Mouse (Mus musculus) kidney, postnatal 10 days (tissue): ENCODE measurements at regions not wholly inside any gene's neighbourhood (a gene's known extent, or its start where the extent isn't known, plus 50 kb on each side); places are given as distances from the start of the nearest gene placed in this dataset.
"Not testable (repeated sequence)": the region's sequence is repeated elsewhere in the genome, so short reads cannot be mapped to it uniquely, and the experiment has no call there.

ENCODE experiments used
- DNase-seq: peaks from one replicate; pipeline ENCODE4 v3.0.0; 2021; ENCODE audit warnings: mixed read lengths

- no peak for DNase-seq
Observed at GRCm38 (mm10) chr16:57924130-57924495, 169.6 kb upstream of the Col8a1 start.

DNA sequence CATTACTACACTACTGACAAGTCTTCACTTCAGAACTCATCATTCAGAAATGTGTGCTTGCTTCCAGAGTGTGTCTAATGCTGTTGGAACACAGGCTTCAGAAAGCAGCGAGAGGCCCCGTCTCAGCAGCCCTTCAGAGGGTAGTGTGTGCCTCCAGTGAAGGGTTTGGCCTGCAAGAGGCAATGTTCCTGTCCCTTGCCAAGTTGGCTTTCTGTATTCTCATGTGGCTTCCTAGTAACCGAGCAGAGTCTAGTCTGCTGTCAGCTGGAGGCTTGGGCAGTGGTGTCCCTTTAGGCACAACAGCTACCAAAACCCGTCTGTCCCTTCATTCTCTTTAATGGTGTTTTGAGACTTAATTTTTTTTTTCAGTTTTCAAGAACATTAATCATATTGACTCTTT lies 173.3 kb upstream of the Col8a1 start:
- DNase-seq: peak; percentile 6

DNA sequence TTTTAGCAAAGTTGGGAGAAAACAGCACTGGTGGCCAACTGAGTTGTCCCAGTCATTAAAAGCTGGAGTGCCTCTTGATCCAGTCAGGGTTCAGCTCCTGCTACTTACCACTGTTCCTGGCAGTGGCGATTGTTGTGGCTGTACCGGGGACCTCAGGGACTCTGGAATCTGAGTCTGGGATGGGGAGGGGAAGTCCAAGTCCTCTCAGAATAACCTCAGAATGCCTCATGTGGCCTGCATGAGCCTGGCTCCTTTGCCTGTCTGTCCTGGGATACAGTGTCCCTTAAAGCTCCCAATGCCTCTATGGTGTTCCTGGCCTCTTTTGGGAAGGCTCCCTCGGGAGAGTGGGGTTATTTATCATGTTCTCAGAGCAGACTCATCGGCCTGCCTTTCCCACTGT lies 173.8 kb upstream of the Col8a1 start:
- peak; percentile 15 for DNase-seq

- DNase-seq: no peak
Observed at GRCm38 (mm10) chr16:57929151-57929764, 174.7 kb upstream of the Col8a1 start.

- no peak for DNase-seq
Observed at GRCm38 (mm10) chr16:57945404-57945803, 190.9 kb upstream of the Col8a1 start.

DNA sequence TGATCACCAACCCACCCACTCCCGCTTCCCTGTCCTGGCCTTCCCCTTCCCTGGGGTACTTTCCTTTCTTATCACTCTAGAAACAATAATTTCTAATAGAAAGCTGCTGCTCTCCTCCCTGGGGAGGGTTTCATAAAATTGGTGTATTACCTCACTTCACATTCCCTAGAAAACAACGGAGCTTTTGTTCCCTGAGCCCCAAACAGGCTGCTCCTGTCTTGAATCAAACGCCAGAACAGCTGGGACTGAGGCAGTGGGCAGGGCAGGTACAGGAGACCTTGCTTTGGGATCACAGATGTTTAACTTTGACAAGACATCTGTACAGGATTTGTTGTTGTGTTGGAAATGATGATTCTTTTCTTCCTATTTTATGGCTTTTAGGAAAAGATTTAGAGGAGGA lies 192.8 kb upstream of the Col8a1 start:
- no peak for DNase-seq

DNA sequence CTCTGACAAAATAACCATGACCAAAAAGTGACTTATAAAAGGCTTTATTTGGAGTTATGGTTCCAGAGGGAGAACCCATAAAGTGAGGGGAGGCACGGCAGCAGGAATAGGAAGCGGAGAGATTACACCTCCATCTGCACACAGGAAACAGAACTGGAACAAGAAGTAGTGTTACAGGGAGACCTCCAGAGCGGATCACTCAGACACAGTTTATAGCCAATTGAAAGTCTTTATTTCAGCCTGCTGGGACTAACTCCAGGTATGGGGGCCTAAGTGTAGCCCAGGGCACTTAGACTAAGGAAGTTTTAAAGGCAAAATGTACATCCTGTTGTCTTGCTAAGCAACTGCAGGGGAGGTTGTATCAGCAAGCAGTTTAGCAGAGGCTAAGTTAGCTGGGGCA lies 195.1 kb upstream of the Col8a1 start:
- no peak for DNase-seq

GRCm38 (mm10) chr16:57970956-57971355 lies 216.4 kb upstream of the Col8a1 start:
- DNase-seq: no peak

DNA sequence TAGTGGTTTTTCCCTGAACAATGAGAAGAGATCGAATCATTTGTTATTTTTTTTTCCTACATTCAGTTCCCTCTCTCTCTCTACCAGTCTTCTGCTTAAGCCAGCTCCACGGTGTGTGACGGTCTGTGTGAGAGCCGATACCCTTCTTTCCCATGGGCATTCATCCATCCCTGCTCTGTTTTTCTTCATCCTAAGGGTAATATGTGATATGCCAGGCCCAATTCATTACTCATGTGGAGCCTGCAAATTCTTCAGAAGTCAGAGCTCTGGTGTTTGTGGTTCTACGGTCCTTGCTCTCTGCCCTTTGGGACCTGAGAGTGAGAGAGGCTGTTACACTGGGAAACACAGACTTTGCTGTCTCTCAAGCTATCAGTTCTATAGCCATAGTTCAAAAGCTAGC lies 229.6 kb upstream of the Col8a1 start:
- no peak for DNase-seq

- no peak for DNase-seq
Observed at GRCm38 (mm10) chr16:58005740-58006139, 251.2 kb upstream of the Col8a1 start.

DNA sequence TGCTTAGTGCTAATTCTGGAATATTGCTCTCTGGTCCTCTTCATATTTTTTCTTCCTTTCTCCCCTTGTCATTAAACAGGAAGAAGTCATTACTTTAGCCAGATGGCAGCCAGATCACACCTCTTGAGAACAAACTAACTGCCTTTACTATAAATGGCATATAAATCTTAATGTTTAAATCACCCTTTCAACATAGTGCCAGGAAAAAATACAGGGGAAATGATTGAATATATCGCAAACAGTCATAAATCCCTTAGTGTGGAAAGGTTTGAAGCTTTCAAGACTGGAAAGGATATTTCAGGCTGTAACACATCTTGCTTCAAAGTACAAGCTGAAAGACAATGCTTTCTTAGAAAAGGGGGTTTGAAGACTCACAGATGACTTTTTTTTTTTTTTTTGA lies 259.0 kb upstream of the Col8a1 start:
- DNase-seq: no peak

DNA sequence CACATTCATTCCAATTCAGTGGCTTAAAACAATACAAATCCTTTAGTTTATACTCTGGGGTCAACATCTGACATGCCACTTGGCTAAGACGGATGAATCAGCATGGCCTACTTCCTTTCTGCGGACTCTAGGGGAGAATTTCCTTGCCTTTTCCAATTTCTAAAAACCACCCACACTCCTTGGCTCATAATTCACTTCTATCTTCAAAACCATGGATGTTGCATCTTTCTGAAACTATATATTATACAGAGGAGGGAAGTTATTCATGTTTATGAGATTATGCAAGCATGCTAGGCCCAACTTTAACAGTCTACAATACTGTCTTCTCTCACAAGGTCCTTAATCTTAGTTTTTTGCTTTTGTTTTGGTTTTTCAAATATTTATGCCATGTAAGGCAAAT lies 273.0 kb upstream of the Col8a1 start:
- DNase-seq: no peak

DNA sequence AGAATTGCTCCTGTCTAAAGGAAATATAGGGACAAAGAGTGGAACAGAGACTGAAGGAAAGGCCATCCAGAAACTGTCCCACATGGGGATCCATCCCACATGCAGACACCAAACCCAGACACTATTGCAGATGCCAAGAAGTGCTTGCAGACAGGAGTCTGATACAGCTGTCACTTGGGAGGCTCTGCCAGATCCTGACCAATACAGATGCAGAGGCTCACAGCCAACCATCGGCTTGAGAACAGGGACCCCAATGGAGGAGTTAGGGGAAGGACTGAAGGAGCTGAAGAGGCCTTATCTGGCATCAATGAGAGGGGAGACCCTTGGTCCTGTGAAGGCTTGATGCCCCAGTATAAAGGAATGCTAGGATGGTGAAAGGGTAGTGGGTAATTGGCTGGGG lies 274.0 kb upstream of the Col8a1 start:
- DNase-seq: not testable (repeated sequence)

- no peak for DNase-seq
Observed at GRCm38 (mm10) chr16:58029674-58030073, 275.1 kb upstream of the Col8a1 start.

DNA sequence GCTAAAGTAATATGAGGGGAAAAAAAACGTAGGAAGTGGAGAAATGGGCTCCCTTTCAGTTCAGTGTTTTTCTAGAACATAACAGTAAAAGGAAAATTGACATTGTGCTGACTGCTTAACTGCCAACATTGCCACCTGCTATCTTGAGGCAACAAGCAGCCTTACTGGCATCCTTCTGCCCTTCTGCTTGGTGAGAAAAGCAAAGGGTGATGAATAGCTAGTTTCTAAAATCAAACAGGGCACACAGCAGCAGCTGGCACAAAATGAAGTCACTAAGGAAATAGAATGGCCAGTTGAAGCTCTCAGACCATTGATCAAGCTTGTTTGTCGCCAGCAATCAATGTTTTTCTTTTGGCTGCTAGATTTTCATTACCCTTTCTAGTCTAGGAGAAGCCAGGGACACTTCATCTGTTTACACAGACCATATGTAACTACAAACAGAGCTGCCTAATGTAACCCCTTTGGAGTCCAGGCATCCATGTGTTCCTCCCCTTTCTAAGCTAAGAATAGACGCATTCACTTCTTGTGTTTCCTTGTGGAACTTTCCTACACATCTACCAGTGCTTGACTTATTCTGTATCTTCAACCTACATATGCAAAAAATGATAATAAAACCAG lies 314.2 kb upstream of the Col8a1 start:
- no peak for DNase-seq

GRCm38 (mm10) chr16:58072441-58072840 lies 317.9 kb upstream of the Col8a1 start:
- no peak for DNase-seq

- no peak for DNase-seq
Observed at GRCm38 (mm10) chr16:58100351-58100750, 307.9 kb upstream of the Dcbld2 start.

- no peak for DNase-seq
Observed at GRCm38 (mm10) chr16:58110452-58110851, 297.8 kb upstream of the Dcbld2 start.

DNA sequence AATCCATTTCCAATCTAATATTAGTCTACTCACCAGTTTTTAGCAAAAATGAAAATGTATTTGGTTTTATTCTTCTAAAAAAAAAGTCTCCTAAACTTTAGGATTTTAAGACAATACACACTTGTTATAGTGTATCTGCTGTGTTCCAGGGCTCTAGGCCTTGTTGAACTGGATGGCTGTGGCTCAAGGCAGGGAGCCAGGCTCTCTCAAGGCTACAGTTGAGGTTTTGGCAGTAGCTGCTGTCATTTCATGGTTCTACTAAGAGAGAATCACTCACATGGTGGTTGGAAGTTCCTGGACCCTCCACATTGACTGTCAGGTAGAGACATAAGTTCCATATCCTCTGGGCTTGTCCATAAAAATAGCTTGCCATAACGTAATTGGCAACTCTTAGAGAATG lies 282.2 kb upstream of the Dcbld2 start:
- no peak for DNase-seq

GRCm38 (mm10) chr16:58136144-58136905 lies 271.9 kb upstream of the Dcbld2 start:
- no peak for DNase-seq

GRCm38 (mm10) chr16:58136979-58137378 lies 271.3 kb upstream of the Dcbld2 start:
- no peak for DNase-seq

GRCm38 (mm10) chr16:58137728-58138279 lies 270.4 kb upstream of the Dcbld2 start:
- no peak for DNase-seq

DNA sequence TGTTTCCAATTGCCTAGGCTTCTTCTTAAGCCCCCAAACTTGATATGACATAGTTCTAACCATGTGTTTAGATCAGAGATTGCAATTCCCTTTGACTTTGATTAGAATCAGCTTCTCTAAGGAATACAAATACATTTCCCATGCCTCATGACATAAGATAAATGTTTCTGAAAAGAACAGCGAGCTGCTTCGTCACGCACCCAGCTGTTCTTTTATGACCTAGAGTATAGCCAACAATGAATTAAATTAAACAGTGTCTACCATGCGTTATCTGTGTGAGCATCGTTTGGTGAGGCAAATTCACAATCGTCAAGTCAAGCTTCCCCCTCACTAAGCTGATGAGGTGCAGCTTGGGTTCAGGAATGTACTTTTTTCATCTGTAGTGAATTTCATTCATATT lies 261.8 kb upstream of the Dcbld2 start:
- no peak for DNase-seq

GRCm38 (mm10) chr16:58155538-58155937 lies 252.7 kb upstream of the Dcbld2 start:
- DNase-seq: no peak
